Mouse (Mus musculus): ENCODE data around the gene Gm28710.

- no peak for TF ChIP-seq CTCF (IDR thresholded peaks at IDR 0.05; ENCODE audit: extremely low read depth, insufficient read depth, insufficient read length, insufficient replicate concordance)
- TF ChIP-seq POLR2A (IDR thresholded peaks at IDR 0.05; ENCODE audit: low read depth, low read length) = no peak
Measured at GRCm38 (mm10) chr5:16791243-16791860, at the start of gene Gm28710.
